ENCODE assay signal across 8 mouse cellular contexts in the genomic region with DNA sequence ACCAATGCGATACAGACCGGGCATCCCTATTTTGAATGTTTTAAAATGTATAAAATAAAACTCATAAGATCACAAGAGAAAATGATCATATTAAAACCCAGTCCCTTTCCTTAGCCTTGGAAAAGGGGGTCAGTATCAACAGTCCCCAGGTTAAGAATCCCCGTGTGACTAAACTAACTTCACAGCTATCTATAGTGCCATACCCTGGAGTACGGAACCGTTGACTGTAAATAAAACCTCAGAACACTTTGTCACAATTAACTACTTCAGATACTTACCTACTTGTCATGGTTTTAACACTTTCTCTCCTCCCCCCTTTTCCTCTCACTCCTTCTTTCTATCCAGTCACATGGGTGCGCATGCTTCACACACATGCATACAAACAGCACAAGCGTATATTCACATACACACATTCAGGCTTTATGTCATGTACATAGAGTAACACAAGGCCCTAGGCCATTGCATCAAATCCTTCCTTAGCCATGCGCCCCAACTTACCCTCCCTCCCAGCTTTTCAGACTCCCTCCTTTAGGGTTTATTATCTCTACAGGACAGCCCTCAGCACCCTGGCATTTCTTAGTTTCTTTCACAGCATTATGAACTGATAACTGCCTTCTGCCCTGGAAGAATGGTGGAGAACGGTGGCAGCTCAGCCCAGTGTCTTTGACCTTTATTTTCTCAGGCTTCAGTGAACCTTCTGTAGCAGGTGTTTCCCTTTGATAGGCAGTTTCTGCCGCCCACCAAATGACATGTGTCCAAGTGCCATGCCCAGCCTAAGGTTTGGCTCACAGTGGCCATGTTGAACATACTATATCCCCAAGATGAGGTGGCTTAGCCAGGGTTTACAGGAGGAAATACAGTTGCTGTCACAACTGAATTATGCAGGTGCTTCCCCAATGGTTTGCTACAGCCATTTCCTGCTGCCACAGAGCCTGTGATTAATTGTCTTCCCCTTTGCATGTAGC. TPM values are rescaled to one million over a fixed set of nuclear protein-coding genes. Genes with fewer than 3 reads are reported as not detected.
DNase-seq lines count a peak whose midpoint lies in the region; TF ChIP-seq lines count a peak whose summit lies in the region.

Gene Cd47, plus strand, starts transcription at position 937 of the 965 bp plus-strand sequence.

- intact Hi-C loops in heart, adult 2 months (cut with DNase I) = loop anchor here (2.0 to 5.0 kb wide), 4 partner anchors 31 to 107 kb away; partner anchors contain the start of gene Ift57

- no peak within 1 kb of the TSS for H3ac ChIP-seq in myocyte (ENCODE audit: control insufficient read depth, insufficient read length)

- no peak within 1 kb of the TSS for H3K4me2 ChIP-seq in myocyte (ENCODE audit: low read depth)

- TF ChIP-seq CTCF in MEL (IDR thresholded peaks at IDR 0.05 in 2 of 3, conservative IDR thresholded peaks at IDR 0.05 in 1 of 3; ENCODE audit: control insufficient read depth in 1 of 3, insufficient read depth in 1 of 3, low read depth in 2 of 3, low read length in 3 of 3, poor library complexity in 1 of 3, severe bottlenecking in 1 of 3) = no peak
- no peak for TF ChIP-seq CTCF in cortical plate, adult 2 months (IDR thresholded peaks at IDR 0.05; ENCODE audit: extremely low read depth, insufficient read depth, low read length)
- no peak for TF ChIP-seq CTCF in heart, adult 2 months (IDR thresholded peaks at IDR 0.05)

- H3K27ac ChIP-seq in MEL (ENCODE audit: control insufficient read depth, low read depth, low read length) = peak within 1 kb of the TSS; percentile 94
- no peak within 1 kb of the TSS for H3K27ac ChIP-seq in cortical plate, adult 2 months (ENCODE audit: insufficient read depth, low read length)
- peak within 1 kb of the TSS; percentile 63 for H3K27ac ChIP-seq in heart, adult 2 months

- TF ChIP-seq POLR2A in MEL (IDR thresholded peaks at IDR 0.05; ENCODE audit: control insufficient read depth in 1 of 2, insufficient read depth in 1 of 2, low read depth in 1 of 2, low read length in 2 of 2, poor library complexity in 1 of 2) (peak in 1 of 2 experiments; percentile 41; a peak in 2 of 4 replicates), myocyte (IDR thresholded peaks at IDR 0.05; ENCODE audit: insufficient read length, low read depth) (no peak)
- TF ChIP-seq POLR2A in cortical plate, adult 2 months (IDR thresholded peaks at IDR 0.05; ENCODE audit: extremely low read depth, insufficient read depth, low read length) = no peak
- no peak for TF ChIP-seq POLR2A in heart, adult 2 months (IDR thresholded peaks at IDR 0.05; ENCODE audit: insufficient read depth, low read depth, low read length)

- H3K36me3 ChIP-seq in MEL (ENCODE audit: control insufficient read depth in 1 of 2, insufficient read depth in 2 of 2, low read length in 2 of 2) (peaks cover 0 to 59% of the 10 kb centered on the region in 2 experiments; a peak in 2 of 4 replicates), myocyte (ENCODE audit: control insufficient read depth, insufficient read depth) (no peaks in the 10 kb centered on the region)
- H3K36me3 ChIP-seq in heart, adult 2 months (ENCODE audit: control insufficient read depth, insufficient read depth, low read length) = 0 out of 2 replicates have a peak, but pooled peaks cover 2% of the 10 kb centered on the region

- TF ChIP-seq RAD21 in MEL (IDR thresholded peaks at IDR 0.05; ENCODE audit: low read depth, low read length) = peak; percentile 5

- no peaks in the 10 kb centered on the region for H3K9me3 ChIP-seq in MEL (replicated peaks; ENCODE audit: insufficient read depth, low read length)

- WGBS in heart, adult 2 months = 74% methylated on average over 10 of the region's 10 CpGs

- DNase-seq in MEL (ENCODE audit: low read depth, low spot score) (peak; percentile 95), liver (peak; percentile 87)
- DNase-seq in heart, adult 2 months = peak in 1 of 2 experiments; percentile 13
- DNase-seq in kidney, adult 11 months = peak; percentile 37
- DNase-seq in ovary, postnatal 14 days (ENCODE audit: low spot score) = no peak
- DNase-seq in right cerebral cortex, adult 2 months (ENCODE audit: low spot score in 2 of 2) = no peak

- H3K4me3 ChIP-seq in MEL (ENCODE audit: control insufficient read depth in 1 of 2, insufficient read depth in 1 of 2, low read depth in 2 of 2, low read length in 2 of 2) (peak within 1 kb of the TSS; percentile 15 to 21; a peak in 3 of 4 replicates), myocyte (no peak within 1 kb of the TSS)
- H3K4me3 ChIP-seq in cortical plate, adult 2 months (ENCODE audit: insufficient read depth, low read length) = no peak within 1 kb of the TSS
- H3K4me3 ChIP-seq in heart, adult 2 months = no peak within 1 kb of the TSS

- H3K9ac ChIP-seq in MEL (ENCODE audit: control insufficient read depth, low read depth, low read length, poor library complexity, severe bottlenecking) = peak within 1 kb of the TSS; percentile 56
- H3K9ac ChIP-seq in heart, adult 2 months (ENCODE audit: low read depth, low read length) = no peak within 1 kb of the TSS

- peaks cover 26 to 53% of the 10 kb centered on the region in 2 experiments for H3K4me1 ChIP-seq in MEL (ENCODE audit: control insufficient read depth in 1 of 2, insufficient read depth in 2 of 2, low read length in 2 of 2)
- H3K4me1 ChIP-seq in cortical plate, adult 2 months (ENCODE audit: control insufficient read depth, insufficient read depth, low read length) = no peaks in the 10 kb centered on the region
- H3K4me1 ChIP-seq in heart, adult 2 months (ENCODE audit: control insufficient read depth, insufficient read depth, low read length) = peaks cover 7% of the 10 kb centered on the region

- H3K27me3 ChIP-seq in MEL (ENCODE audit: control insufficient read depth in 1 of 2, insufficient read depth in 2 of 2, low read length in 2 of 2) (no peaks in the 10 kb centered on the region), myocyte (ENCODE audit: control insufficient read depth, insufficient read depth, insufficient read length) (no peaks in the 10 kb centered on the region)
- no peaks in the 10 kb centered on the region for H3K27me3 ChIP-seq in heart, adult 2 months (ENCODE audit: control insufficient read depth, insufficient read depth, low read length)

- peak; percentile 85 to 96 for TF ChIP-seq EP300 in MEL (IDR thresholded peaks at IDR 0.05; ENCODE audit: low read depth in 1 of 2, low read length in 2 of 2)
- TF ChIP-seq EP300 in heart, adult 2 months (IDR thresholded peaks at IDR 0.05; ENCODE audit: insufficient read depth, low read depth, low read length) = no peak

- H3K79me2 ChIP-seq in MEL (ENCODE audit: control insufficient read depth, insufficient read depth, low read length, poor library complexity) = no peaks in the 10 kb centered on the region; the same call in 1 of the 2 replicates
- H3K79me2 ChIP-seq in heart, adult 2 months (replicated peaks; ENCODE audit: control insufficient read depth, insufficient read depth, low read length) = no peaks in the 10 kb centered on the region
- no peaks in the 10 kb centered on the region for H3K79me2 ChIP-seq in myocyte (ENCODE audit: control insufficient read depth, insufficient read depth)

TF ChIP-seq in MEL, 35 proteins besides CTCF, POLR2A, EP300 and RAD21 (continues in another document):
- no peak for TF ChIP-seq POLR2AphosphoS5 (IDR thresholded peaks at IDR 0.05; ENCODE audit: borderline replicate concordance, low read depth, low read length)
- peak; percentile 83 for TF ChIP-seq MYB (IDR thresholded peaks at IDR 0.05; ENCODE audit: low read depth, low read length)
- peak; percentile 91 for TF ChIP-seq SIN3A (IDR thresholded peaks at IDR 0.05; ENCODE audit: low read length)
- no peak for TF ChIP-seq SMC3 (IDR thresholded peaks at IDR 0.05; ENCODE audit: low read depth, low read length)
- no peak; the same call in 1 of the 2 replicates for TF ChIP-seq TBP (IDR thresholded peaks at IDR 0.05; ENCODE audit: low read depth, low read length)
- TF ChIP-seq CHD1 (IDR thresholded peaks at IDR 0.05; ENCODE audit: low read depth, low read length) = no peak
- peak; percentile 47; the same call in 1 of the 2 replicates for TF ChIP-seq MAFK (IDR thresholded peaks at IDR 0.05; ENCODE audit: borderline replicate concordance, low read depth, low read length)
- no peak for TF ChIP-seq USF2 (IDR thresholded peaks at IDR 0.05; ENCODE audit: borderline replicate concordance in 1 of 2, insufficient read depth in 1 of 2, low read depth in 1 of 2, low read length in 2 of 2)
- TF ChIP-seq MEF2A (IDR thresholded peaks at IDR 0.05; ENCODE audit: extremely low read depth, insufficient replicate concordance, low read depth, low read length, poor library complexity, severe bottlenecking) = 0 out of 2 replicates have a peak, but pooled peaks have one; percentile 9
- TF ChIP-seq USF1 (IDR thresholded peaks at IDR 0.05; ENCODE audit: low read depth, low read length) = 0 out of 2 replicates have a peak, but pooled peaks have one; percentile 40

TF ChIP-seq in myocyte, 11 proteins besides CTCF, POLR2A, EP300 and RAD21:
- TF ChIP-seq TCF12 (IDR thresholded peaks at IDR 0.05; ENCODE audit: insufficient read depth, poor library complexity, severe bottlenecking) = no peak
- TF ChIP-seq REST (IDR thresholded peaks at IDR 0.05; ENCODE audit: insufficient read depth, insufficient read length) = no peak

RNA-seq across cellular contexts. Expression of gene Cd47, which starts in this region (rescaled TPM):
- total RNA-seq in MEL (2012; rRNA removed) = 57.5 and 86.6 TPM in 2 replicates
- 10 to 100 TPM; 45.9 to 51.7 TPM for polyA plus RNA-seq in MEL (2012; ENCODE audit: insufficient read depth in 1 of 2, insufficient read length in 2 of 2, low read depth in 1 of 2, low replicate concordance in 2 of 2, missing spikeins in 1 of 2)
- polyA plus RNA-seq in cortical plate, adult 2 months (2012; rRNA removed) = 108 and 112 TPM in 2 replicates
- total RNA-seq in heart, adult 2 months (2021) = 10 to 100 TPM; 76.5 to 87.1 TPM
- polyA plus RNA-seq in heart, adult 2 months (2012; rRNA removed) = 30.9 and 49.3 TPM in 2 replicates
- 79.4 TPM for polyA plus RNA-seq in myocyte (2012; fragmentation: generic; extraction: Trizol)

Comparison
In these comparisons a context has a peak if more than half of its experiments do, and no peak if none do; other contexts are left out.
1. DNase-seq: peak in MEL (single experiment), kidney, adult 11 months (single experiment) and liver (single experiment); none in ovary, postnatal 14 days (single experiment) and right cerebral cortex, adult 2 months (0 of 2).
2. H3K4me3 ChIP-seq: peak in MEL (2 of 2); none in cortical plate, adult 2 months (single experiment), heart, adult 2 months (single experiment) and myocyte (single experiment).